Mouse (Mus musculus): ENCODE measurements around the gene Zfp39. TPM values are rescaled to one million over a fixed set of nuclear protein-coding genes. Genes with fewer than 3 reads are reported as not detected.

Zfp39 gene
- total and polyA plus RNA-seq, 2 experiments from 2014 or later = 4.7 to 7.1 TPM

DNA sequence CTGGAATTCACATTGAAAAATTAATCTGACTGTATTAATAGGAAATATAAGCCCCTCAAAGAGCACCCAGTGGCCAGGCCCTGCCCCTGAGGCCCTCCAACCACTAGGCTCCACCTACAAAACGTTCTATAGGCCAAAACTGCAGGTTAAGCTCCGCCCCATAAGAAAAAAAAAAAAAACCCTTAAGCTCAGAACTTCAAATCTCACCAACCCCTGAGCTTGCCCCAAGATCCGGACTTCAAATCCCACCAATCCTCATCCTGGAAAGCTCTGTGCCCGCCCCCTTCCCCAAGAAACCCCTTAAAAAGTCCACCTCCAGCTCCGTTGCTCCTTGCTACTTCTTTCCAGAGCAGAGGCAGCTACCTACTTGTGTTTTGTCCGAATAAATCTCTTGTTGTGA, 813 bp upstream of the Zfp39 start:
- Histone ChIP-seq H3K27ac (no peak overlapping the region), H3K9ac (replicated peaks; ENCODE audit: low read length) (no peak overlapping the region), H3K36me3 (ENCODE audit: insufficient read depth, low read length) (peaks cover 9% of the 10 kb centered on the region; the same call in 1 of the 2 replicates), H3K9me3 (ENCODE audit: low read length) (no peaks in the 10 kb centered on the region), H3K4me3 (ENCODE audit: low read length) (no peak overlapping the region), H3K4me2 (ENCODE audit: low read depth, low read length) (peak overlapping the region; percentile 79; the same call in 1 of the 2 replicates), H3K4me1 (ENCODE audit: insufficient read depth, low read length) (peaks cover 9% of the 10 kb centered on the region; the same call in 1 of the 2 replicates), H3K27me3 (ENCODE audit: insufficient read depth, low read length) (no peaks in the 10 kb centered on the region)
- 53% methylated on average over 6 of the region's 6 CpGs for WGBS
- no peak for ATAC-seq
- TF ChIP-seq CTCF (IDR thresholded peaks at IDR 0.05; ENCODE audit: low read depth) = no peak
- peak; percentile 58 for DNase-seq (ENCODE audit: low spot score)

- DNase-seq (ENCODE audit: low spot score) (no peak), ATAC-seq (peak; percentile 36; the same call in 1 of the 2 replicates)
- TF ChIP-seq CTCF (IDR thresholded peaks at IDR 0.05; ENCODE audit: low read depth) = no peak
- H3K27me3 ChIP-seq (ENCODE audit: insufficient read depth, low read length) = no peaks in the 10 kb centered on the region
- peak overlapping the region; percentile 79 for H3K4me2 ChIP-seq (ENCODE audit: low read depth, low read length)
- no peaks in the 10 kb centered on the region for H3K9me3 ChIP-seq (ENCODE audit: low read length)
- peaks cover 9% of the 10 kb centered on the region; the same call in 1 of the 2 replicates for H3K4me1 ChIP-seq (ENCODE audit: insufficient read depth, low read length)
- H3K27ac ChIP-seq = peak overlapping the region; percentile 90; the same call in 1 of the 2 replicates
- H3K36me3 ChIP-seq (ENCODE audit: insufficient read depth, low read length) = peaks cover 11% of the 10 kb centered on the region; the same call in 1 of the 2 replicates
- peak overlapping the region; percentile 68 for H3K4me3 ChIP-seq (ENCODE audit: low read length)
- peak overlapping the region; percentile 82 for H3K9ac ChIP-seq (replicated peaks; ENCODE audit: low read length)
- WGBS = 2% methylated on average over 8 of the region's 8 CpGs
These were observed 339 bp upstream of the Zfp39 start for GRCm38 (mm10) chr11:58904410-58904718.

GRCm38 (mm10) chr11:58901080-58901479, 2.9 kb downstream of the Zfp39 start:
- Histone ChIP-seq H3K9ac (replicated peaks; ENCODE audit: low read length) (no peak overlapping the region), H3K4me1 (ENCODE audit: insufficient read depth, low read length) (peaks cover 9% of the 10 kb centered on the region; the same call in 1 of the 2 replicates), H3K36me3 (ENCODE audit: insufficient read depth, low read length) (peaks cover 22% of the 10 kb centered on the region; the same call in 1 of the 2 replicates), H3K27ac (no peak overlapping the region), H3K4me3 (ENCODE audit: low read length) (no peak overlapping the region), H3K27me3 (ENCODE audit: insufficient read depth, low read length) (no peaks in the 10 kb centered on the region), H3K4me2 (ENCODE audit: low read depth, low read length) (no peak overlapping the region), H3K9me3 (ENCODE audit: low read length) (no peaks in the 10 kb centered on the region)
- ATAC-seq (no peak), DNase-seq (ENCODE audit: low spot score) (no peak)
- no peak for TF ChIP-seq CTCF (IDR thresholded peaks at IDR 0.05; ENCODE audit: low read depth)

DNA sequence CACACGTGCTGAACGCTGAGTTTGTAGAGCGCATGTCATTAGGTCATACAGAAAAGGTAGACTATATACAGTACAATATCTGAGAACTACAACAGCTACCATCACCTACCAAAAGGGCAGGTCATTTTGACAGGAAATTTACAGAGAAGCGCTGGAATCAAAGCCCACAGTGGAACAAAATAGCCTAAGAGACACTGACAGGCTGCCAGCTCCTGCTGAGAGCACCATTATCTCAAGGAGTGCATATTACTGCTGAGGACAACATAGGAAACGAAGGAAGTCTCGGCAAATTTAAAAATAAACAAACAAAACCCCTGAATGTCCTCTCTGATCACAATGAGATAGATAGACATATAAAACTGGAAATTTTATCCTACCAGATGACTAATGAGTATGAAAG, 6.5 kb downstream of the Zfp39 start:
- H3K9me3 ChIP-seq (ENCODE audit: low read length) = no peaks in the 10 kb centered on the region
- H3K4me1 ChIP-seq (ENCODE audit: insufficient read depth, low read length) = no peaks in the 10 kb centered on the region
- H3K9ac ChIP-seq (replicated peaks; ENCODE audit: low read length) = no peak overlapping the region
- no peak overlapping the region for H3K4me2 ChIP-seq (ENCODE audit: low read depth, low read length)
- ATAC-seq (no peak), DNase-seq (ENCODE audit: low spot score) (no peak)
- 69% methylated on average over 6 of the region's 6 CpGs for WGBS
- no peak overlapping the region for H3K27ac ChIP-seq
- H3K4me3 ChIP-seq (ENCODE audit: low read length) = no peak overlapping the region
- no peak for TF ChIP-seq CTCF (IDR thresholded peaks at IDR 0.05; ENCODE audit: low read depth)
- no peaks in the 10 kb centered on the region for H3K27me3 ChIP-seq (ENCODE audit: insufficient read depth, low read length)
- peaks cover 39% of the 10 kb centered on the region; the same call in 1 of the 2 replicates for H3K36me3 ChIP-seq (ENCODE audit: insufficient read depth, low read length)

DNA sequence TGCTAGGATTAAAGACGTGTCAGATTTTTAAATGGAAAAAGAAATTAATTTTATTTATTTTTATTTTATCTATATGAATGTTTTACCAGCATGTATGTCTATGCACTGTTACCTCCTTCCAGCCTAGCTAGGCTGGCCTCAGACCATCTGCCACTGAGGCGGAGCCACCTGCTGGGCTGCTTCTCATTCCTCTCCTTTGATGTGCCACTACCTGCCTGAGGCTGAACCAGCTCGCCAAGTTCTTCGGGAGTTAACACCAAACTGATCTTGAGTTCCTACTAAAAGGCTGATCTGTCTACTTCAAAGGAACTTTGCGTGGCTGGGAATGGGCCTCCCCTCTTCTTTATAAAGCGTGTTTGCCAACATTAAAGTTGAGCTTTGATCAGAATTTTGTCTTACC, 9.6 kb downstream of the Zfp39 start:
- no peak overlapping the region for H3K9ac ChIP-seq (replicated peaks; ENCODE audit: low read length)

DNA sequence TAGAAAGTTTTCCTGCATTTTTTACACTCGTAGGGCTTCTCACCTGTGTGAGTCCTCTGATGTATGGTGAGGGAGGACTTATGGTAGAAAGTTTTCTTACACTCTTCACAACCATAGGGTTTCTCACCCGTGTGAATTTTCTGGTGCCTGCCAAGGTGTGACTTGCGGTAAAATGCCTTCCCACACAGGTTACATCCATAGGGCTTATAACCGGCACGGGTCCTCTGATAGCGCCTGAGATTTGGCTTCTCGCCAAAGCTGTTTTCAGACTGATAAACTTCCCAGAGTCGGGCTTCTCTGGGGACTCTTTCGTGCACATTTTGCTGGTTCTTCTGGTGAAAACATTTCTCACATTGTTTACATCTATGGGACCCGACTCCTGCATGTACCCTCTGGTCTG, 13.5 kb downstream of the Zfp39 start:
- no peak overlapping the region for H3K27ac ChIP-seq
- peaks cover 35% of the 10 kb centered on the region for H3K36me3 ChIP-seq (ENCODE audit: insufficient read depth, low read length)
- WGBS = 93% methylated on average over 10 of the region's 10 CpGs
- no peak overlapping the region for H3K9ac ChIP-seq (replicated peaks; ENCODE audit: low read length)
- ATAC-seq (no peak), DNase-seq (ENCODE audit: low spot score) (no peak)
- no peaks in the 10 kb centered on the region for H3K27me3 ChIP-seq (ENCODE audit: insufficient read depth, low read length)
- H3K4me2 ChIP-seq (ENCODE audit: low read depth, low read length) = no peak overlapping the region
- no peak for TF ChIP-seq CTCF (IDR thresholded peaks at IDR 0.05; ENCODE audit: low read depth)
- H3K4me1 ChIP-seq (ENCODE audit: insufficient read depth, low read length) = no peaks in the 10 kb centered on the region
- H3K4me3 ChIP-seq (ENCODE audit: low read length) = no peak overlapping the region
- no peaks in the 10 kb centered on the region for H3K9me3 ChIP-seq (ENCODE audit: low read length)

More for the DNA sequence above, 9.6 kb downstream of the Zfp39 start:
- Histone ChIP-seq H3K27me3 (ENCODE audit: insufficient read depth, low read length) (no peaks in the 10 kb centered on the region), H3K4me3 (ENCODE audit: low read length) (no peak overlapping the region), H3K4me2 (ENCODE audit: low read depth, low read length) (no peak overlapping the region), H3K9me3 (ENCODE audit: low read length) (no peaks in the 10 kb centered on the region), H3K36me3 (ENCODE audit: insufficient read depth, low read length) (peaks cover 50% of the 10 kb centered on the region), H3K27ac (no peak overlapping the region), H3K4me1 (ENCODE audit: insufficient read depth, low read length) (no peaks in the 10 kb centered on the region)
- 80% methylated on average over 6 of the region's 6 CpGs for WGBS
- TF ChIP-seq CTCF (IDR thresholded peaks at IDR 0.05; ENCODE audit: low read depth) = no peak
- DNase-seq (ENCODE audit: low spot score) (no peak), ATAC-seq (no peak)

DNA sequence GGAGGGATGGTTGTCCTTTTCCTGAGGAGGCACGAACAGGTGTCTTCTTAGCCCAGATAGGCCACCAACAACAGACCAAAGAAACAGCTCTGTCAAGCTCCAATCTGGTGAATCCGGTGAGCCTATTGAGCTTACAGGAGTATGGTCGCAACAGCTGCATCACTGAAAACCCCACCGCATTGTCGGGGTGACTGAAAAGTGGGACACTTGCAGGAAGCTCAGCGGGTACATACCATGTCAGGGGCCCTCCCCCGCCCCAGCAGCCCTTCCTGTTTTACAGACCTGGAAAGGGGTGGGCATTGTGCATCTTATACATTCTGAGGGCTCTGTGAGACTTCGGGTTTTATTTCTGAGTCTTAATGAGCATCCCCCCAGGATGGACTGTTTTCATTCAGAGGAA, 20.3 kb downstream of the Zfp39 start:
- TF ChIP-seq CTCF (IDR thresholded peaks at IDR 0.05; ENCODE audit: low read depth) = no peak
- DNase-seq (ENCODE audit: low spot score) = no peak
- peaks cover 30% of the 10 kb centered on the region; the same call in 1 of the 2 replicates for H3K36me3 ChIP-seq (ENCODE audit: insufficient read depth, low read length)
- no peaks in the 10 kb centered on the region for H3K27me3 ChIP-seq (ENCODE audit: insufficient read depth, low read length)
- no peaks in the 10 kb centered on the region for H3K9me3 ChIP-seq (ENCODE audit: low read length)
- H3K9ac ChIP-seq (replicated peaks; ENCODE audit: low read length) = no peak overlapping the region
- no peak for ATAC-seq
- no peak overlapping the region for H3K4me3 ChIP-seq (ENCODE audit: low read length)
- H3K4me2 ChIP-seq (ENCODE audit: low read depth, low read length) = no peak overlapping the region
- WGBS = 88% methylated on average over 8 of the region's 8 CpGs
- H3K4me1 ChIP-seq (ENCODE audit: insufficient read depth, low read length) = no peaks in the 10 kb centered on the region
- H3K27ac ChIP-seq = no peak overlapping the region
